Mouse (Mus musculus) brain, embryonic 18.5 days (tissue): Measurements from ENCODE around the gene Cdc42bpg.
A peak's percentile ranks its signal among the peaks of the same experiment; 100 is the strongest.
"Not testable (repeated sequence)": the region's sequence is repeated elsewhere in the genome, so short reads cannot be mapped to it uniquely, and the experiment has no call there.

Experiments
- DNase-seq: peaks from one replicate; pipeline ENCODE4 v3.0.0-alpha.2; 2012; ENCODE audit warnings: low read depth, low spot score

Gene Cdc42bpg

DNA sequence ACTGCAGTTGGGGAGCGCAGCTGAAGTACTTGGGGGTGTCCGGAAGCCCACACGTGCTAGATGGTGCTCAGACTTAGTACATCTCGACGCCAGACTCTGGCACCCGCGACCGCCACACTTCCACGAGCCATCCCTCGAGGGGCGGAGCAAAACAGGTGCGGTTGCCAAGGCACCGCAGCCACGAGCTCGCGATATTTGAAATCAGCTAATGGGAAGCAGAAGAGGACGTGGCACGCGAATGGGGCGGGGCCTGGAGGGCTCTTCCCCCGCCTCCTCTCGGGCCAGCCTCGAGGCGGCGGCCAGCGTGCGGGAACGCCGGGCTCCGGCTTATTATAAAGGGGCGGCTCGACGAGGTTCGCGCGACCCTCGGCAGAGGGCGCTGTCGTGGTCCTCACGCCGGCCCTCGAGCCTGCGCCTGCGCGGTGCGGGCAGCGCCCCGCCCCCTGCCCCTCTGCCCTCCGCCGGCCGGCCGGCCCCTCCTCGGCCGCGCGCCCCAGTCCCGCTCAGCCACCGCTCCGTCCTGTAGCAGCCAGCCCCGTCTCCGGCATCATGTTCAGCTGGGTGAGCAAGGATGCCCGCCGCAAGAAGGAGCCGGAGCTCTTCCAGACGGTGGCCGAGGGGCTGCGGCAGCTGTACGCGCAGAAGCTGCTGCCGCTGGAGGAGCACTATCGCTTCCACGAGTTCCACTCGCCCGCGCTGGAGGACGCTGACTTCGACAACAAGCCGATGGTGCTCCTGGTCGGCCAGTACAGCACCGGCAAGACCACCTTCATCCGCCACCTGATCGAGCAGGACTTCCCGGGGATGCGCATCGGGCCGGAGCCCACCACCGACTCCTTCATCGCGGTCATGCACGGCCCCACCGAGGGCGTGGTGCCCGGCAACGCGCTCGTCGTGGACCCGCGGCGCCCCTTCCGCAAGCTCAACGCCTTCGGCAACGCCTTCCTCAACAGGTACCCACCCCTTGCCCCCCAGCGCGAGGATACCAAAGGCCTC lies 29.5 kb upstream of the Cdc42bpg start, which contains the start of gene Ehd1:
Ehd1 (plus strand) TSS at position 300 of the 996 bp plus-strand sequence.
- peak; percentile 93 for DNase-seq

DNA sequence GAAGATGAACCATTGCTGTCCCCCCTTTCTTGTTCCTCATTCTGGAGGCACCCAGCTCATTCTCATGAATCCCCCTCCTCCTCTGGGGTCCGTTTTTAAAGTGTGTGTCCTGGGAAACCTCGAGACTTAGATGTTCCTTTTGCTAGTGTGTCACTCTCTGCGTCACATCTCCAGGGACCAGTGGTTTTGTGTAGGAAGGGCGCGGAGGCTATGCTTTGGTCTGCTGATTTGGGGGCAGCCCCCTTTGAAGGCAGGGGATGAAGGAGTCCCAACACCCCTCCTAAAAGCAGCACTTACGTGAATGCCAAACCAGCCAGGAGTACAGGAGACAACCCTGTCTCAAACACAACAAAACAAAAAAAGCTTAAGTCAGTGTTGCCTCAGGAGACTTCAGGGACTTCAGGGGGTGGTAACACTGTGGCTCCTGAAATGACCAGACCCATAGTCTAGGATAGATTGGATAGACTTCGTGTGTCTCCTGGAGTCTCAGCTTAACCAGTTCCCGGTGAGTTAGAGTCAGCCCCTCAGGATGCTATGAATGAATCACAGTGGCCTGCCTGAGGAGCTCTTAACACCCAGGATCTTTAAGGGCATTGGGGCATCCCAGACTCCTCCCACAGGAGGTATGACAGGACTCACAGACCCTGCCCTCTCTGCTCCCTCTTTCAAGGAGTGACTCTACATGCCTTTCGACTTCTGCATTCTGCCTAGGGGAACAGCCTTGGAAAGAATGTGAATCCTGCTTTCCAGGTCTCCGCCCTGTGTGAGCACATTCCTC lies 28.4 kb upstream of the Cdc42bpg start:
- DNase-seq = no peak

DNA sequence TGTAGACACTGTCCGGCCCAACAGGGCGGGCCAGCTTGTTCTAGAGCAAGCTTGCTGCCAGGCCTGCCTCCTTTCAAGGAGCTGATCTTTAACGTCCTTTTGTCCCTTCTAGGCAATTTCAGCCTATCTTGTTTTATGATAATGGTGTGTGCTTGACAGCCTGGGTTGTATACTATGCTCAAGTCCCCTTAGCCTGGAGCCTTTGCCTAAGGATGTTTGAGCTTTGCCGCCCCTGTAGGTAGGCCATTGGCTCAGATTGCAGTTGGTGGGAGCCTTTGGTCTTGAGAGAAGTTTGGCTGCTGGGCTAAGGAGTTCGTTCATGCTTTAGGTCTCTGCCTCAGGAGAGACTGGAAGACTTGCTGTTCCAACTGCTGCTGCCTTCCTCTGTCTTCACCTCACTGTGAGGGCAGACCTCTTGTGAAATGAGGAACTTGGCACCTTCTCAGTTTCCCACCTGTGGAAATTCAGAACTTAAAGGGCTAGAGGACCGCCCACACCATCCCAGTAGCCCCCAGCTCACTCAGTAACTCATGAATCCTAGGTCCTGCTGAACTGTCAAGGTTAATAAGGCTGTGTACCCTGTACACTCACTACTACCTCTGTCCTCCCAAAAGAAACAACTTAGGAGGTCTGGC lies 27.7 kb upstream of the Cdc42bpg start:
- DNase-seq = no peak

DNA sequence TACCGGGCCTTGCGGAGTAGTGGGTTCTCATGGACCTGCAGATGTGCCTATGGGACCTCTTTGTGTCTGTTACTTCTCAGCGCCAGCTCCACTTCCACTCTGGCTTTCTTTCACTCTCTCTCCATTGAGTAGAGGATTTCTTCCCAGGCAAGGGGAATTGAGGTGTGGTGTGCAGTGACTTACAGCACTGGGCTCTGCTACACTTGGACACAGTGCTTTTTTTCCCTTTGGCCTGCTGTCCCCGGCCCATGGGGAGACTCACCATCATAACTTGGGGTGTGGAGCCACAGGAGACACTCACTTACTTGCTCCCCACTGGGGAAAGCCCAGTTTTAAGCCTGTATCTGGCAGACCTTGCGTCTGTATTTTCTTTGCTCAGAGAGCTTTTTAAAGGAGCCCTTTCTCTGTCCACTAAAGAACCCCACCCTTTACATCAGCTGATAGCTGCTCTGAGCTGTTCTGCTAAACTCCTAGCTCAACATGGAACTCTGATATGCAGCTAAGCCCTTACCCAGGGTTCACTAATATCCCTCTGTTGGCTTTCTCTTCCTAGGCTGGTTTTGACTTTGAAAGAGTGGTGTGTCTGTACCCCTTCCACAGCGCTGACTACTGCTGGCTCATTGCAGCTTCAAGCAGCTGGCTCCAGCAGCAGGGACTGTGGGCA lies 26.6 kb upstream of the Cdc42bpg start:
- no peak for DNase-seq

DNA sequence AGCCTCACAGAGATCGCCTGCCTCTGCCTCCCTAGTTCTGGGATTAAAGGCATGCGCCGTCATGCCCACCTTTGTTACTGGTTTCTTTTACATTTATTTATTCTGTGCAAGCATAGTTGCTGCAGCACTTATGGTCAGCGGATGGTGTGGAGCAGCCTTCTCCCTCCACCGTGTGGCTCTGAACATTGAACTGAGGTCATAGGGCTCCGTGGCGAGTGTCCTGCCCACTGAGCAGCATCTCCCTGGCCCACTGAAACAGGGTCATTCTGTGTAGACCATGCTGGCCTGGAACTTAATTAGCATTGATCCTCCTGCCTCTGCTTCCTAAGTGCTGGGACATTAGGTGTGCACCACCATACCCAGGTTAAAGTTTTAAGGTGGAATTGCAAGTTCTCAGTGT lies 25.7 kb upstream of the Cdc42bpg start:
- no peak for DNase-seq

DNA sequence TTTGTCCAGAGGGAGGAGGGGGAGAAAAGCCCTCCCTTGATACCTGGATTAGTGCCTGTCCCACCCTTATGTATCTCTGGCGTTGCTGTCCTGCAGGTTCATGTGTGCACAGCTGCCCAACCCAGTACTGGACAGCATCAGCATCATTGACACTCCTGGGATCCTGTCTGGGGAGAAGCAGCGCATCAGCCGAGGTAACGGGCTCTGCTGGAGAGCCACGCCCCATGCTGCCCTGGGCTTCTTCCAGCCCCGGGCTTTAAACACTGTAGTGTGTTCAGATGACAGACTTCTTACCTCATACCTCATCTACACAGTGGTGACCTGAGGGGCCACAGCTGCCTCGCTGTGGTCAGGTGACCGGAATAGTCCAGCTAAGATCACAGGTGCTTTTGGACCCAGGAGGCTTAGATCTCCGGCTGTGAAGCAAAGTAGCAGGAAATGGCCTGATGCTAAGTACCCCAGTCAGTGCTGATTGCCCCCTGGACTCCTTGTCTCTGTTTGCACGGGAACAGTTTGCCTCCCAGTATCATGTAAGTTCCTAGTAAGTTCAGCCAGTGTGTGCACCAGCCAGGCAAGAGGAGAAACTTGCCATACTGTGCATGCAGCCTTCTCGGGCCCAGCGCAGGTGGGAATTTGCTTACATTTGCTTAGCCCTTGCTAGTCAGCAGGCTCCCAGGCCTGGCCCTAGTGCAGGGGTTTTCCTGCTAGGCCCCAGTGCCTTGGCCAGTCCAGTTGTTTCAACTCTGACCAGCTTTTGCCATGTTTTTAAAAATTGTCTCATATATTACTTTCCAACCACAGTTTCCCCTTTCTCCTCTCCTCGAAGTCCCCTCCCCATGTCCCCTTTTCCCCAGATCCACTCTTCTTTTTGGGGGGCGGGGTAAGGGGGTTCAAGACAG lies 24.9 kb upstream of the Cdc42bpg start:
- no peak for DNase-seq

DNA sequence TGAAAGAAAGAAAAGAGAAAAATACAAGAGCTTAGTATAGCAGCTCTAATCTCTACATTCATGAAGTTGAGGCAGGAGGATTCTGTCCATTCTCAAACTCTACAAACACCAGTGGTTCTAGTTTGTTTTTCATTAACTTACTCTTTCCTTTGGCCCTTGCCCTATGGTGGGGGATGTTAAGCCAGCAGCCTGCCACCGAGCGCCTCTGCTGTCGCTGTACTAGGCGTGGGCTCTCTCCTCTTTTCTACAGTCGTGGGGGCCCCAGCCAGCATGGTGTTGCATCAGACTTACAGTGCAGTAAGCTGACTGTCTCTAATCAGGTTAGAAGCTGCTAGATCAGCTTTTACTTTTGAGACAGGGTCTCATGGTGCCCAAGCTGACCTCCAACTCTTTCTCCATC lies 23.3 kb upstream of the Cdc42bpg start:
- DNase-seq = no peak

DNA sequence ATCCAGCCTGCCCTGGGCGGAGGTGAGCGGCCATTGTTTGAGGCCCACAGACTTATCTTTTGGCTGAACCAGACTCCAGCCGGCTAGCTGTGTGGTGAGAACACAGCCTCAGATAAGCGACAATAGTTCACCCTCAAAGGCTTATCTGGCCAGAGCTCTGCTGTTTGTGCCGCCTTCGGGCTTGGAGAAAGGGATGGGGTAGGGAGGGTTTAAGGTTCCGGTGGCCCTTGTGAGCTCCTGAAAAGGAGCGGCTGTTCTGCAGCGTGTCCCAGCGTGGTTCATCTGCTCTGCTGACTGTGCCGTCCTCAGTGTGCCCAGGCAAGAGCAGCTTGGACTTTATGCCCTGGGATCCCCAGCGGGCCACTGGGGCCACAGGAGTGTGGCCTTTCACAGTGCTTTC lies 21.8 kb upstream of the Cdc42bpg start:
- no peak for DNase-seq

DNA sequence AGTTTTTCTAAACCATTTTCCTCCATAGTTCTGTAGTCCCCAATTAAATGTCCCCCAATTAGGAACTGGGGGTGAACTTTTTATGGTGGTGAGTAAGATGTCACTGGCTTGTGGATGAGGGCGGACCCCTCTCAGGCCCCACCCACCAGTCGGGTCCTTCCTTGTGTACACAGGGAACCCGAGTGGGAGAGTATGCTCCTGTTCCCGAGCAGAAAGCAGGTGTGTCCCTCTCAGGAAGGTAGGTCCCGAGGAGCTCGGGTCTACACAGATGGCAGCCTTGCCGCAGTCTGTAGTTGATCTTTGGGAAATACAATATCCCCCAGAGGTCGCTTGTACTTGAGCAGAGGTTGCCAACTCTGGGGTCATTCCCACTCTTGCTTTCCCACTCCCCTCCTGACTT lies 21.0 kb upstream of the Cdc42bpg start:
- no peak for DNase-seq

DNA sequence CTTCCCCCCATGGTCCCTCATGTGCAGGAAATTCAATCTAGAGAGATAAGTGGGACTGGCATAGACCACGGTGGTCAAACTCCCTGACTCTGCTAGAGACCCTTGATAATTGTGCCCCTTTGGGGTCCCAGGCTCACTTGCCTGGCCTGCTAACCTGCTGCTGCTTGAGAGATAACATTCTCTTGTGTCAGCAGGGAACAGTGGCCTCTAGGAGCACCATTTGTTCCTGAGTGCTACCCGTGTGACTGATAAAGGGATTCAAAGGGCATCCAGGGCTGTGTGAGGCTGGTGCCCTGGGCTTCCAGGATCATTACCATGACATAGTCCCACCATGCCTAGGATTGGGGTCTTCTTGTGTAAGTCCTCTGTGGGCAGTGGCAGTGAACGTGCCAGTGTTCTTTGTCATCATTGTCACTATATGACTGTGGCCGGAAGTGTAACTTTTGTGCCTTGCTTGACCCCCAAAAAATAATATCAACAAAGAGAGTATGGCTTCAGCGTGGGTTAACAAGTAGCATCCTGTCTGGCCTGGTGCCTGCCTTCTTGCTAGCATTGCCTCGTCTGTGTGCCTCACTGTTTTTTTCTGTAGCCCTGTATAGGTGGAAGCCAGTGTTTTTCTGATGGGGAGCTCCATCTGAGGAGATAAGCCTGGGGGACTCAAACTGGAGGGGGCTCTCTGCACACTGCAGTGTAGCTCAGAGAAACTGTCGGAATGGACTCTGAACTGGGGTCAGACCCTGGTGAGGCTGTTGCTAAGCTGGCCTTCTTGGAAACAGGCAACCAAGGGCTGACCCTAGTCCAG lies 20.4 kb upstream of the Cdc42bpg start:
- no peak for DNase-seq

DNA sequence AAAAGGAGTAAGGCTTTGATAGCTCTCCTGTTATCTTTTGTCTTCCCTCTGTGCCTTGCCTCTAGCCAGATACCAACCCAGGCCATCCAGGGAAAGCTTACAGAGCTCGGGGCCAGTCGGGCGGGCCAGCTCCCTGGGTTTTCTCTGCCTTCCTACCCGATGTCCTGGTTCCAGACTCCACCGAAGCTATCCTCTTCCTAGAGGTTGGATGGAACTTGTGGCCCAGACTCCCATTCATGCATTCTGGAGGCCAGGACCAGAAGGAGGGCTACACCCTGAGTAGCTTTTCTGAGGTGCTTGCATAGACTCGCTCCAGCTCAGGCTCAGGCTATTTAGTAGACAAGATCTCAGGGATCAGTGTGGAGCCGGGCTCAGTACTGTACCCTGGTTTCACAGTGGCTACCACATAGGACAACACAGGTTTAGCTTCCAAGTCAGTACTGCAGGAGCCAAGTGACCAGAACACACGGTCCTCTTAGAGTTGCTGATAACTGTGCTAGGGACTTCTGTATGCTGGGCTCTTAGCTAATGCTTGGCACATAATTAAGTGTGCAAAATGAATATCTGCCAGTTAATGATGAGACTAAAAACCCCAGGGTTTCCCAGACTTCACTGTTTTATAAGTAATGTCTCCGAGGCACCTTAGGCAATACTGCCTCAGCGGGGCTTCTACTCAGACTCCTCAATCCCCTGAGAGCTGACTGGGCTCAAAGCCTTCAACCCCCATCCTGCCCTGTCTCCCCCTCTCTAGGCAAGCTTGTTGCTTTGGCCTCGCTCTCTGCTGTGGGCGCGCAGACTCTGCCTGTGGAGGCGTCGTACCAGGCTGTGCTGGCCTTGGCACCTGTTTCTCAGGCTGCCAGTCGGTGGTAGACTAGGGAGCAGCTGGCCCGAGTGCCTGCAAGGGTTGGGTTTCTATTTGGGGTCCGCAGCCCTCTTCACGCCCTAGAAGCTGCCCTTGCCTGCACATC lies 19.5 kb upstream of the Cdc42bpg start:
- DNase-seq = no peak

DNA sequence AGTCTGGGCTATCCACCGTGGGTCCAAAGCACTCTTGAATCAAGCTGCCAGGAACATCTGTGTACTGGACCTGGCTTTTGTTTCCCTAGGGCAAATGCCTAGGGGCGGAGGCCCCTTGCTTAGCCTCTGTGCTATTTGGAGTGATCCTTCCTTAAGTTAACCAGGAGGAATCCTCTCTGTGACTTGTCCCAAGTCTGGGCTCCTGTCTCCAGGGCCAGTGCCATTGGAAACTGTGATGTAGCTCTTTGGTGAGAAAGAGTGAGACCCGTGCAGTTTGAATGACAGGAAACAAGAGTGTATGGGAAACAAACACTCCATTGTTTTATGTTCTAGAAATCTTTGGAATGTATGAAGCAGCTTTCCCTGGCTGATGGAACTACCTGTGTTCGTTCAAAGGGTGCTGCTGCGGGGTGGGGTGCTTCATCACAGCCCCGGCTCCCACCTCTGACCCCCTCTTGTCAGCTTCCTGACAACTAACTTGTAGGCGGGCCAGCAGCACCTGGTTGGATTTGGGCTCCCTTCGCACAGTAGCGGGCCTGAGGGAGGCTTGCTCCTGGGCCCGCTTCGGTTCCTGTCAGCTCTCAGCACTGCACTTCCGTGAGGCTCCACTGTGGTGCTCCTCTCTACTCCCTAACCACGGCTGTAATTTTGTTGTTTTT lies 17.9 kb upstream of the Cdc42bpg start:
- DNase-seq = no peak

DNA sequence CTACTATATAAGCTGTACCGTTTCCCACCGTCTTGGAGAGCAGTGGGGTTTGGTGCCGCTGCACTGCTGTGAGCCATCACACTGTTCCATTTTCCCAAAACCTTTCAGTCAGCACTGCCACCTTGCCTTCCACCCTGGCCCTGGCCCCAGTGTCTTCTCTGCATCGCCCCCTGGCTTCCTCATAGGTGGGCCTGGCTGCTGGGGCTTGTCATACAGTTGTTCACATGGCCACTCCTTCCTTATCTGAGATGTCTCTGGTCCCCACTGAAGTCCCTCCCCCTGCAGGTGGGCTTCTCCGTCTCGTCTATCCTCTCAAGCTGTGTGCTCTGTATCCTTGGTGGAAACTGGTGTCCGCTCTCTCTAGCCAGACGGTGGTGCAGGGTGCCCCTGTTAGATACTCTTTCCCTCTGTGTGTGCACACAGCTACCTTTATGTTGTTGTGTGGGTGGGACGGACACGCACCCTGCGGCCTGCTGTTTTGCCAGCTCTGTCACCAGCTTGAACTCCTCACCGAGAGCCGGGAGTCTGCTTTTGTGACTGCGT lies 16.5 kb upstream of the Cdc42bpg start:
- no peak for DNase-seq

DNA sequence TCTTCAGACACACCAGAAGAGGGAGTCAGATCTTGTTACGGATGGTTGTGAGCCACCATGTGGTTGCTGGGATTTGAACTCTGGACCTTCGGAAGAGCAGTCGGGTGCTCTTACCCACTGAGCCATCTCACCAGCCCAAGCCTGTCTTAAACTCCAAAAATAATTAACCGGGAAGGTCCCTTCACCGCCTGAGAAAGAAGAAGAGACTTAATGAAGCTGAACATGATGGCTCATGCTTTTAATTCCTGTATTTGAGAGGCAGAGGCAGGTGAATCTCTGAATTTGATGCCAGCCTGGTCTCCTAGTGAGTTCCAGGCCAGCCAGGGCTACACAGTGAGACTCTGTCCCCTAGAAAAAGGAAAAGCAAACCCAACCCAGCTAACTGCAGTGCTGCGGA lies 15.5 kb upstream of the Cdc42bpg start:
- not testable (repeated sequence) for DNase-seq

DNA sequence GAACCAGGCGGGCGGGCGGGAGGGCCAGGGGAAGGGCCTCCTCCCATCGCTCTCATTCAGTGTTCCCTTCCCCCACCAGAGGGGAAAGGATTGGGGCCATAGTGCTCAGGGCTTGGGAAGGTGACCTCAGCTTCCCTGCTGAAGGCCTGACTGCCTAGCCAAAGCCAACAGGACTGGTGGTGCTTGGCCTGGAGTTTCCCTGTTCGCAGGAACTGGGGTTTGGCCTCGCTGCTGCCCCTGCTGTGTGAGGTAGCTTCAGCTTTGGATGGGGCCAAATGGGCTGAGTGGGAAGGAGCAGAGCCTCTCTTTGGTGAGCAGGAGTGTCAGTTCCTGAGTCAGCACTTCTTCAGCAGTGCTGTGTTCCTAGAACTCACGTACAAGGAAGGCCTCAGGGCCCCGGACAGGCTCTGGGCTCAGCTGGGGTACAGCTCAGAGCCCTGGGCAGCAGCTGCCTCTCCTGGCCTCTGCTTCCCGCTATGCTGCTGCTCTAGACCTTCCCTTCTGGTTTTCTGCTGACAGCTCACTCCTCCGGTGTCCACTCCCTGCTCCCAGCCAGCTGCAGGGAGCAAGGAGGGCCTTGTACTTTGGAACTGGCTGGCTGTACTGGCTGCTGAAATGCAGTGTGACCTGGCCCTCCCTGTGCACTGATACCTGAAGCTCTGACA lies 15.0 kb upstream of the Cdc42bpg start:
- no peak for DNase-seq

DNA sequence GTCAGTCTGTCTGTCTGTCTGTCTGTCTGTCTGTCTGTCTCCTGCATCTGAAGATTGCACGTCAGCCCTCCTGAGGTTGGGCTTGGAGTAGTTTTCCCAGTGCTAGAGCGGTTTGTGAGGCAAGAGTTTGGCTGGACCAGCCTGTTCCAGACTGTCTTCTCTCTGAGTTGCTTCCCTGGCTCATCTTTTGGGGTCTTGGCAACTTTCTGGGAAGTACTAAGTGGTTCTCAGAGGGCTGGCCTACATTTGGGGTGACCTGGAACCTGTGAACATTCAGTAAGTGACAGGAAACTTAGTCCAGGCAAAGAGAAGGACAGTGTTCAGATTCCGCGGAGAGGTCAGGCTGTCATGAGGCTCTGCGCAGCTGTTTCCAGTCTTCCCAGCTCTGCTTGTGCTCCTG lies 14.0 kb upstream of the Cdc42bpg start:
- no peak for DNase-seq

DNA sequence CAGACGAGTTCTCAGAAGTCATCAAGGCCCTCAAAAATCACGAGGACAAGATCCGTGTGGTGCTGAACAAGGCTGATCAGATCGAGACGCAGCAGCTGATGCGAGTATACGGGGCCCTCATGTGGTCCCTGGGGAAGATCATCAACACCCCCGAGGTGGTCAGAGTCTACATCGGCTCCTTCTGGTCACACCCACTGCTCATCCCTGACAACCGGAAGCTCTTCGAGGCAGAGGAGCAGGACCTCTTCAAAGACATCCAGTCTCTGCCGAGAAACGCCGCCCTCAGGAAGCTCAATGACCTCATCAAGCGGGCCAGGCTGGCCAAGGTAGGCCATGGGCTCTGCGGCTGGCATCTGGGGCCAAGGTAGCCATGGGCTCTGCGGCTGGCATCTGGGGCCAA lies 12.0 kb upstream of the Cdc42bpg start:
- DNase-seq = no peak
